Comparison of ENCODE assay signal across 10 mouse cellular contexts in genomic region chr7:29457772-29458171, GRCm38 (mm10).
DNase-seq lines count a peak whose midpoint lies in the region; ATAC-seq and TF ChIP-seq lines count a peak whose summit lies in the region.
"Had no signal": no experiment of that assay in that cellular context is flagged by ENCODE, and none has a peak within 500 bp of the region (broad histone marks: within the 10 kb centered on the region; RNA-seq: fewer than 3 reads in every experiment).

No protein-coding gene starts in this region.

- 95% methylated on average over 6 of the region's 6 CpGs for WGBS in thymus, adult 2 months
- WGBS in limb, embryonic 10.5 days: 78% methylated on average over 6 of the region's 6 CpGs
- WGBS in forebrain, embryonic 14.5 days: 81% methylated on average over 6 of the region's 6 CpGs

- no peak overlapping the region for H3K4me2 ChIP-seq in forebrain, embryonic 14.5 days (ENCODE audit: low read length)
- H3K4me2 ChIP-seq: liver, embryonic 11.5 days had no signal

- no peaks in the 10 kb centered on the region for H3K9me3 ChIP-seq in limb, embryonic 10.5 days (replicated peaks)
- H3K9me3 ChIP-seq in forebrain, embryonic 14.5 days (replicated peaks; ENCODE audit: control insufficient read depth, low read length): no peaks in the 10 kb centered on the region

- ATAC-seq in forebrain, embryonic 14.5 days: no peak

- no peak for TF ChIP-seq CTCF in thymus, adult 2 months (IDR thresholded peaks at IDR 0.05; ENCODE audit: borderline replicate concordance, control insufficient read depth, extremely low read depth, insufficient read depth, low read length, poor library complexity)

- no peak overlapping the region for H3K9ac ChIP-seq in forebrain, embryonic 14.5 days (ENCODE audit: low read length)

- intact Hi-C loops in heart, postnatal 25 days (cut with DNase I): loop anchor here (5.0 kb wide), 1 partner anchor 60 kb away; the partner anchor contains the start of gene Sipa1l3

- H3K27me3 ChIP-seq in thymus, adult 2 months (ENCODE audit: control insufficient read depth, insufficient read depth, low read length): no peaks in the 10 kb centered on the region
- H3K27me3 ChIP-seq in limb, embryonic 10.5 days (ENCODE audit: low read depth, poor library complexity, severe bottlenecking): no peaks in the 10 kb centered on the region
- H3K27me3 ChIP-seq in forebrain, embryonic 14.5 days (replicated peaks; ENCODE audit: control insufficient read depth, insufficient read depth, low read length): no peaks in the 10 kb centered on the region

- TF ChIP-seq POLR2A in thymus, adult 2 months (IDR thresholded peaks at IDR 0.05; ENCODE audit: control insufficient read depth, extremely low read depth, insufficient read depth, low read length, poor library complexity): no peak

- H3K36me3 ChIP-seq in thymus, adult 2 months (ENCODE audit: control insufficient read depth, insufficient read depth, low read length): no peaks in the 10 kb centered on the region
- no peaks in the 10 kb centered on the region for H3K36me3 ChIP-seq in limb, embryonic 10.5 days
- no peaks in the 10 kb centered on the region for H3K36me3 ChIP-seq in forebrain, embryonic 14.5 days (ENCODE audit: control insufficient read depth, insufficient read depth, low read length)

- peaks cover 48% of the 10 kb centered on the region for H3K4me1 ChIP-seq in thymus, adult 2 months (replicated peaks; ENCODE audit: control insufficient read depth, insufficient read depth, low read length)
- peaks cover 39% of the 10 kb centered on the region for H3K4me1 ChIP-seq in limb, embryonic 10.5 days
- H3K4me1 ChIP-seq in forebrain, embryonic 14.5 days (ENCODE audit: control insufficient read depth, insufficient read depth, low read length): peaks cover 8% of the 10 kb centered on the region; the same call in 1 of the 2 replicates

- H3K4me3 ChIP-seq in thymus, adult 2 months (ENCODE audit: control insufficient read depth, insufficient read depth, low read length): no peak overlapping the region
- no peak overlapping the region for H3K4me3 ChIP-seq in limb, embryonic 10.5 days
- no peak overlapping the region for H3K4me3 ChIP-seq in forebrain, embryonic 14.5 days (ENCODE audit: low read depth, low read length)

- no peak for DNase-seq in thymus, adult 2 months
- no peak for DNase-seq in thymus, postnatal 10 days (ENCODE audit: low spot score in 2 of 2)
- DNase-seq in heart, postnatal 25 days (ENCODE audit: low spot score): peak; percentile 42
- DNase-seq in limb, embryonic 10.5 days (ENCODE audit: low spot score): no peak
- no peak for DNase-seq in ovary, postnatal 14 days (ENCODE audit: low spot score)
- DNase-seq in forebrain, embryonic 14.5 days (ENCODE audit: low spot score): no peak
- DNase-seq in retina, embryonic 14.5 days (ENCODE audit: low spot score): no peak
- no peak for DNase-seq in frontal cortex, postnatal 14 days (ENCODE audit: low spot score in 2 of 2)
- DNase-seq: thymus, postnatal 25 days had no signal

- peak overlapping the region; percentile 17; the same call in 1 of the 2 replicates for H3K27ac ChIP-seq in thymus, adult 2 months (ENCODE audit: control insufficient read depth, insufficient read depth, low read length)
- peak overlapping the region; percentile 11; the same call in 1 of the 2 replicates for H3K27ac ChIP-seq in limb, embryonic 10.5 days
- no peak overlapping the region for H3K27ac ChIP-seq in forebrain, embryonic 14.5 days (ENCODE audit: low read depth, low read length)
